Mouse (Mus musculus) MEL (cell line): ENCODE measurements around the gene 4930438A08Rik.

Experiments used
- CTCF ChIP-seq, 3 experiments: IDR thresholded peaks in 2 of 3; conservative IDR thresholded peaks in 1 of 3; 2 replicates each; pipeline ENCODE4 v1.5.1; 2011 to 2012; ENCODE audit warnings: low read length in 3 of 3, low read depth in 2 of 3, mild to moderate bottlenecking in 2 of 3, improper control_type of control experiment in 1 of 3, inconsistent platforms in 1 of 3, mixed read lengths in 1 of 3, moderate library complexity in 1 of 3; ENCODE audit not compliant: control insufficient read depth in 1 of 3, insufficient read depth in 1 of 3, poor library complexity in 1 of 3, severe bottlenecking in 1 of 3
- MYB ChIP-seq: IDR thresholded peaks from 2 replicates; pipeline ENCODE4 v1.6.1; 2011; ENCODE audit warnings: mild to moderate bottlenecking, low read depth, low read length, improper control_type of control experiment

- TF ChIP-seq CTCF (IDR thresholded peaks at IDR 0.05 in 2 of 3, conservative IDR thresholded peaks at IDR 0.05 in 1 of 3; ENCODE audit: control insufficient read depth in 1 of 3, insufficient read depth in 1 of 3, low read depth in 2 of 3, low read length in 3 of 3, poor library complexity in 1 of 3, severe bottlenecking in 1 of 3) (no peak), MYB (no peak)
Measured at GRCm38 (mm10) chr11:58316768-58317390, 42.3 kb downstream of the 4930438A08Rik start.
